Mouse (Mus musculus): ENCODE measurements around the gene Sfmbt1.

Gene Sfmbt1

GRCm38 (mm10) chr14:30714799-30715617, at the start of gene Sfmbt1:
TSS of gene Sfmbt1 (plus strand) at chr14:30714849.
- DNase-seq (ENCODE audit: low spot score): no peak

GRCm38 (mm10) chr14:30666061-30666460, 48.6 kb upstream of the Sfmbt1 start:
- peak; percentile 14 for DNase-seq (ENCODE audit: low spot score)

GRCm38 (mm10) chr14:30666604-30667003, 48.0 kb upstream of the Sfmbt1 start:
- peak; percentile 69 for DNase-seq (ENCODE audit: low spot score)

GRCm38 (mm10) chr14:30670161-30670560, 44.5 kb upstream of the Sfmbt1 start:
- no peak for DNase-seq (ENCODE audit: low spot score)

GRCm38 (mm10) chr14:30671095-30671985, 43.3 kb upstream of the Sfmbt1 start:
- DNase-seq (ENCODE audit: low spot score): no peak

- DNase-seq (ENCODE audit: low spot score): peak; percentile 85
Measured at GRCm38 (mm10) chr14:30671986-30672312, 42.7 kb upstream of the Sfmbt1 start.

GRCm38 (mm10) chr14:30674947-30675346, 39.7 kb upstream of the Sfmbt1 start:
- DNase-seq (ENCODE audit: low spot score): no peak

- DNase-seq (ENCODE audit: low spot score): no peak
Measured at GRCm38 (mm10) chr14:30682131-30682530, 32.5 kb upstream of the Sfmbt1 start.

DNA sequence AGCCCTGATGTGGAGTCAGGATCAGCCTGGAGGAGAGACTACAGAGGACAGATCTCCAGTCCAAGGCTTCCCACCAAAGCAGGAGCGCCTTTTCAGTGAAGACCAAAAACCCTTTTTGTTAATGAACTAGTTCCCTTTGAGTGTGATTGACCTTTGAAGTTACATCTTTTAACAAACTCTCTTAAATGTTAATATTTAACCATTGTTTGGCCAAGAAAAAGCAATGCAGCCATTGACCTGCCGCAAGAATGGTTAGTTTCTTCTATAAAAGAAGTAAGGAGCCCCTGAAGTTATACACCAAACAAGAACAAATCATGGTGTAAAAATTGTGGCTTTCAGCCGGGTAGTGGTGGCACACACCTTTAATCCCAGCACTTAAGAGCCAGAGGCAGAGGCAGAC, 24.0 kb upstream of the Sfmbt1 start:
- no peak for DNase-seq (ENCODE audit: low spot score)

- no peak for DNase-seq (ENCODE audit: low spot score)
Measured at GRCm38 (mm10) chr14:30692439-30692838, 22.2 kb upstream of the Sfmbt1 start.

DNA sequence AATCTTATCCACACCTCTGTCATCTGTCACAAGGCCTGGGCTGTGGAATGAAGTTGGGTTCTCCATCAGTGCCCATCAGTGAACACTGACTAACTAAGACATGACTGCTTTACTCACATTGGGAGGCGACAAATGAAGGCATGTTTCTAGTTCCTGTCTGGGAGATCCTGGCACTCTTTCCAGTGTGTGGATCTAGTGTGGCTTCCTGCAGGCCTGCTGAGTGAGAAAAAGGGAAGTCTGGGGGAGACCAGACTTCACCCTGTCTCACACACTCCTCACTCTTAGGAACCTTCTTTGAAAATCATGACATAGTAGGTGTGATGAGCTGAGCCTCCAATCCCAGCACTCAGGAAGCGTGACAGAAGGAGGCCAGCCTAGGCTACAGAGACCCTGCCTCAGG, 19.9 kb upstream of the Sfmbt1 start:
- no peak for DNase-seq (ENCODE audit: low spot score)

DNA sequence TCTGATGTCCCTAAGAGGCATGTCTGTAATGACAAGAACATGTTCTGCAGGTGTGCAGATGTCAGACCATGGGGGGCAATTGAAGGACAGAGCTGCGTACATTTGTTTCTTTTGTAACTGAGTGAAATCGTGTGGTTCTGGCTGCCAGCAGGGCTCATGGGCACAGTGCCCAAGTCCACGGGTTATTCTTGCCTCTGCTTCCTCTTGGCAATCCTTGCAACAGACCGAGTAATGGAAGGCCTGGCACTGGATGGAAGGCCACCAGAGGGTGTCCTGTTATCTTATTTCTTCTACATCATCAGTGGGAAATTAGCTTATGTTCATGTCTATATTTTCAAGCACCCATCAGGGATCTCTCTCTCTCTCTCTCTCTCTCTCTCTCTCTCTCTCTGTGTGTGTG, 19.0 kb upstream of the Sfmbt1 start:
- DNase-seq (ENCODE audit: low spot score): peak; percentile 86

- DNase-seq (ENCODE audit: low spot score): no peak
Measured at GRCm38 (mm10) chr14:30697407-30698052, 17.1 kb upstream of the Sfmbt1 start.

GRCm38 (mm10) chr14:30699656-30700055, 15.0 kb upstream of the Sfmbt1 start:
- DNase-seq (ENCODE audit: low spot score): peak; percentile 49

- no peak for DNase-seq (ENCODE audit: low spot score)
Measured at GRCm38 (mm10) chr14:30702512-30702911, 12.1 kb upstream of the Sfmbt1 start.

- no peak for DNase-seq (ENCODE audit: low spot score)
Measured at GRCm38 (mm10) chr14:30703079-30703478, 11.6 kb upstream of the Sfmbt1 start.

DNA sequence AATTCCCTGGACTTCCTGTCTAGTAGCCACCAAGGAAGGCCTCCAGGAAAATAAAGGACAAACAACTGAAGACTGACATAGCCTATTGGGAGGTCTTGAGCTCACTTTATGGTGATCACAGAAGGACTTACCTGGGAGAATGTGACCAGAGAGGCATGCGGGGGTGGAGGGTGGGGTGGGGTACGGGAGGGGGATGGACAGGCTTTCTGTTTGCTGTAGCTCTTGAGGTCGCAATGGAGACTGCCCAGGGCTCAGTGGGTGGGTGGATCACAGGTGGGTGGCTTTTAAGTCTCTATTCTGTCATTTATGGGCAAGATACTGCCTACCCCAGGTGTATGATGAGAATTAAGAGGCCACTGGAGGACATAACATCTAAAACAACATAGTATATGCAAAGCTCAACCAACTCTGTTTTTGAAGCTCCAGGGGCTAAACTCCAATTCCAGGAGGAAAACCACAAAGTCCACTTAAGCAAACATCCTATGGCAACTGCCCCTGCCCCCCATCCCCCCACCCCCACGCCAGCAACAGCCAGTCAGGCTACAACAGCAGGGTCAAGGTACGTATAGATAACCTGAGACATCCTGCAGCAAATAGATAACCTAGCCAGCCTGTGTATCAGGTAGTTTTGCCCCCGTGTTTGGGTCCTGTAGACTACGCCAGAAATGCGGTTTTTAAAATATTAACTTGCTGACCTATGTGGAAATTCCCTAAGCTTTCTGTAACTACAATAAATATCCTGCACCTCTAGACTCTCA, 10.4 kb upstream of the Sfmbt1 start:
- no peak for DNase-seq (ENCODE audit: low spot score)

DNA sequence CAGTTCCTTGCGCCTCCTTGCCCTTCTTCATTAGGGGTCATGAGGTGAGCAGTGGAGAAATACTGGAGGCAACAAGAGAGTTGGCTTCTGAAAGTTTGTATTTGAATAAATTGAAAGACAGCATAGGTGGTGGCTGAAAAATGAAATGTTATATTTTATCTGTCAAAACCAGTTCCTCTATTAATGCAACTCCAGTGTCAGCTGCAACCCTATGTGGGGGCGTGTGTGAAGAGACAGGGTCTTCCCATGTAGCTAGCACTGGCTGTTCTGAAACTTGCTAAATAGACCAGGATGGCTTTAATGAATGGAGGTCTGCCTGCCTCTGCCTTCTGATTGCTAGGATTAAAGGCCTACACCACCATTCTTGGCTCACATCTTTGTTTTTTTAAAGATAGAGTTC, 2.8 kb upstream of the Sfmbt1 start:
- DNase-seq (ENCODE audit: low spot score): no peak

GRCm38 (mm10) chr14:30713769-30714168, 880 bp upstream of the Sfmbt1 start:
- no peak for DNase-seq (ENCODE audit: low spot score)

GRCm38 (mm10) chr14:30715618-30716050, 985 bp downstream of the Sfmbt1 start:
- peak; percentile 61 for DNase-seq (ENCODE audit: low spot score)

DNA sequence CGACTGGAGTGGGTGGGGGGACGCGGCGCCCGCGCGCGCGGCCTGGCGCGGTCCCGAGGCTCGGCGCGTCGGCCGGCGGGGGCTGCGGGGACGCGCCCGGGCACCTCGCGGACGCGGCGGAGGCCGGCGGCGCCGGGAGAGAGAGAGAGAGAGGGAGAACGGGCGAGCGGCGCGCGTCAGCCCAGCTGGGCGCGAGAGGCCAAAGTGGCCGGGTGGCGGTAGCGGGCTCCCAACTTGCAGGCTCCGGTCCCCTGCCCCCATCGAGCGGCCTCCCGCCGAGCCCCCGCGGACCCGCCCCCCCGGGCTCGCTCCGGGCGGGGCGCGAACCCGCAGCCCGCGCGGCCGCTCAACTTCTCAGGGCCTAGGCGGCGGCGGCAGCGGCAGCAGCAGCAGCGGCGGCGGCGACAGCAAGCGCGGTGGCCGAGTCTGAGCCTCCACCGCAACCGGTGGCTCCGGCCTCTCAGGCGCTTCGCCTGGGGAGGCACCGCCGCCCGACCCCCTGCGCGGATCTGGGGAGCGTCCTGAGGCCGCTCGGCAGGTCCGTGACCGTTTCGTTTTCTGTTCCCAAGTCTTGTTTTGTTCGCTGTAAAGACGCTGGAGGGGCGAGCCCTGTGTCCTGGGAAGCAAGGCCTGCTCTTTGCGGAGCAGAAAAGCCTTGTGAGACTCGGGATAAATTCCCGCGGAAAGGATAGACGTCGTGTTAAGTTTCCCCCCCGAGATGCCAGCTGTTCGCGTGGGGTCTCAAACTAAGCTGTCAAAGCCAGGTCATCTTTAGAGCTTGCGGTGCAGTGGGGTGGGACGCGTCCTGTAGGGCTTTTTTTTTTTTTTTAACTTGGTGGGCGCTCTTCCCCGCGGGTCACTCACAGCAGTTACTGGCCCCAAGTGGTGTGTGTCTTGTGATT, 1.7 kb downstream of the Sfmbt1 start:
- peak; percentile 54 for DNase-seq (ENCODE audit: low spot score)
